Mouse (Mus musculus) embryo, embryonic 11 days (tissue): ENCODE measurements around the gene Zfp865.
"Not testable (repeated sequence)": the region's sequence is repeated elsewhere in the genome, so short reads cannot be mapped to it uniquely, and the experiment has no call there.

Experiments
- DNase-seq: peaks from one replicate; pipeline ENCODE4 v3.0.0-alpha.2; 2015

Gene Zfp865

DNA sequence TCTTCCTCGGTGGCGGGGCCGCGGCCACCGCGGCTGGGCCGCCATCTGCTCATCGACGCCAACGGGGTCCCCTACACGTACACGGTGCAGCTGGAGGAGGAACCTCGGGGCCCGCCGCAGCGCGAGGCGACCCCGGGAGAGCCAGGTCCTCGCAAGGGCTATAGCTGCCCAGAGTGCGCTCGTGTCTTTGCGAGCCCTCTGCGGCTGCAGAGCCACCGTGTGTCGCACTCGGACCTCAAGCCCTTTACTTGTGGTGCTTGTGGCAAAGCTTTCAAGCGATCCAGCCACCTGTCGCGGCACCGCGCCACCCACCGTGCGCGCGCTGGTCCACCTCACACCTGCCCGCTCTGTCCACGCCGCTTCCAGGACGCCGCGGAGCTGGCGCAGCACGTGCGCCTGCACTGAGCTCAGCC is 32.8 kb downstream of the Zfp865 start:
- DNase-seq, result no peak

- no peak for DNase-seq
Observed at GRCm38 (mm10) chr7:5053456-5054179, 33.4 kb downstream of the Zfp865 start.

DNA sequence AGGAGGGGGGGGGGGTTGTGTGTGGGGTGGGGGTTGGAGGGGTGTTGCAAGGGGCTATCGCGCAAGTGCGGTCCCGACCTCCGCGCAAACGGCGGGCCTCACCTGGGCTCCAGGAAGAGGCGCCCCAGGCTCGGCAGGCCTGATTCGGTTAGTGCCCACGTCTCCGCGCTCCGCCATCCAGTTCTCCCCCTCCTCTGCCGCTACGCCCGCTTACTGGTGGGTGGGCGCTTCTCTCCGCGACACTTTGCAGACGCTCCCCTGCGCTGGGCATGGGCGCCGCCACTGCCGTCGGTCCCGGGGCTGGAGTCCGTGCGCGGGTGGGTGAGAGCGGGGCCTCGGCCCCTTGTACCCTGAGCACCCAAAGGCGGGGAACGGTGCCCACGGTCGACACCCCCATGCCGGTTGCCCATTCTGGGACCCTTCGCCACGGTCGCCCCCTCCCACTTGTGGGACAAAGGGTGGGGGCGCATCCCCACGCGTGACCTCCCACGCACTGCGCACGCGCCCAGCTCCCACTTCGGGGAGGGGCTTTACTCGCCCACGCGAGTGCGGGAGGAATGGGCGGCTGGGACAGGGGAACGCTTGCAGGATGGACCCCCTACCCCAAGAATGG is 36.6 kb downstream of the Zfp865 start:
- DNase-seq, result peak; percentile 56

DNA sequence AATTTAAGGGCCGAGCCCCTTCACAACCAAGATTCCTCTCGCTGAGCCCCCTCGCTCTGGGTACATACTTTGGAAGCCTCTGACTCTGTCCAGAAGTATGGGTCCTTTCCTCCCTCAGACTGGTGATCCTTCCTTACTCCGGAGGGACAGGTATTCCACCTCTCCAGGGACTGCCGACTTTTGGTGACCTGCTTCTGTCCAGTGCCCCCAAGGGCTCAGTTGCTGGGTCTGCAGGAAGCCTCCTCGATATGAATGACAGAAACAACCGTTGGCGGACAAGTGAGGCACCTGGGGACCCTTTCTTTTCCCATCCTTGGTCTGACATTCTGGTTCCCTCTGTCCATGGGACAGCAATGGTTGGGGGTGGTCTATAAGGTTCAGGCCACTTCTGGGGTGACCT is 37.2 kb downstream of the Zfp865 start:
- no peak for DNase-seq

GRCm38 (mm10) chr7:5057804-5058203 is 37.6 kb downstream of the Zfp865 start:
- no peak for DNase-seq

- DNase-seq, result no peak
Observed at GRCm38 (mm10) chr7:5058631-5059030, 38.5 kb downstream of the Zfp865 start.

- no peak for DNase-seq
Observed at GRCm38 (mm10) chr7:5059421-5059820, 39.2 kb downstream of the Zfp865 start.

DNA sequence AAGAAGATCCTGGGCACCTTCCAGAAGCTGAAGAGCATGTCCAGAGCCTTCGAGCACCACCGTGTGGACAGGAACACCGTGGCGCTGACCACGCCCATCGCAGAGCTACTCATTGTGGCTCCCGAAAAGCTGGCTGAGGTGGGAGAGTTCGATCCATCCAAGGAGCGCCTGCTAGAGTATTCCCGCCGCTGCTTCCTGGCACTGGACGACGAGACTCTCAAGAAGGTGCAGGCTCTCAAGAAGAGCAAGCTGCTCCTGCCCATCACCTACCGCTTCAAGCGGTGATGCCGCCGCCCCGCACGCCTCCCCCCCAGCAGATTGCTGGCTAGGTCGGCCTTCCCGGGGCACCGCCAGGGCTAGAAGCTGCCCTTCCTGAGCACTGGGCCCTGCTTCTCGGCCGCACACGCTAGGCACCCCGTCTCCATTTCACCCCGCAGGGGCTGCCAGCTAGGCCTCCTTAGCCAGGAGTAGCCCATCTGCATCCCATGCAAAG is 40.1 kb downstream of the Zfp865 start:
- DNase-seq, result peak; percentile 92

GRCm38 (mm10) chr7:5060944-5061773 is 41.0 kb downstream of the Zfp865 start:
- DNase-seq, result peak; percentile 99

DNA sequence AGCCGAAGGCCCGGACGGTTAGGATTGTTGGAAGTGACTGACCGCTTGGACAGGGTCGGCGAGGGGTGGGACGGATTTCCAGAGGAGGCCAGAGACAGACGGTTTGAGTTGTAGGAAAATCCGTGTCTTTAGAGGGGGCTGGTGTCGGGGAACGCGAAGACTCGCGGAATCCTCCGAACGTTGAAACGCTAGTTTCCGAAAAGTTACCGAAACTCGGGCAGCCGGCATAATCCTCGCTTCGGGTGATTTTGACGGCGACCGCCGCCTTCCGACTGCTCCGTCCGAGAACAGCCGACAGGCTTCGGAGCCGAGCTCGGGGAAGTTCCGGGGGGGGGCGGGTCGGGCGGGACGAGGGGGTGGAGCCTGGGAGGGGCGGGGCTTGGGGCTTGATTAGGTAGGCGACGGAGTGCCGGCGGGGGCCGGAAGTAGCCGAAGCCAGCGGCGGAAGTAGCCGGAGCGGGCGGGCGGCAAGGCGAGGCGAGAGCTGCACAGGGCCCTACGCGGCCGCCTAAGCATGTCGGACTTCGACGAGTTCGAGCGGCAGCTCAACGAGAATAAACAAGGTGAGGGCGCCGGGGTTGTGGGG is 41.7 kb downstream of the Zfp865 start, which contains the start of gene U2af2:
Gene U2af2, plus strand, starts transcription at position 370 of the 586 bp plus-strand sequence.
- peak; percentile 95 for DNase-seq

- DNase-seq, result peak; percentile 92
Observed at GRCm38 (mm10) chr7:5062360-5063001, 42.3 kb downstream of the Zfp865 start.

- DNase-seq, result no peak
Observed at GRCm38 (mm10) chr7:5064886-5065285, 44.7 kb downstream of the Zfp865 start.

- no peak for DNase-seq
Observed at GRCm38 (mm10) chr7:5073586-5073985, 53.4 kb downstream of the Zfp865 start.

DNA sequence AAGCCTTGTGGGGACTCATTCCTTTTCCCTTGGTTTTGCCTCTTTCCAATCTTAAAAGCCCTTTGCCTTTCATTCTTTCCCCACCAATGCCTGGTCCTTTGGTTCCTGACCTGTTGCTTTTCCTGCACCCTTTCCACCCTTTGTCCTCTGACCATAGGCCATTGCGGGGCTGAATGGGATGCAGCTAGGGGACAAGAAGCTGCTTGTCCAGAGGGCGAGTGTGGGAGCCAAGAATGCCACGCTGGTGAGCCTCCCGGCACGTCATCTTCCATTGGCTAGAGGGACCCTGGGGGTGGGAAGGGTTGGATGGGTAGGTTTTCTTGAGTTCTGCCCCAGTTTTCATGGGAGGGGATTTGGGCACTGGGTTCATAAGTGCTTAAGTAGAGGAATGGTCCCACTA is 54.8 kb downstream of the Zfp865 start:
- no peak for DNase-seq

DNA sequence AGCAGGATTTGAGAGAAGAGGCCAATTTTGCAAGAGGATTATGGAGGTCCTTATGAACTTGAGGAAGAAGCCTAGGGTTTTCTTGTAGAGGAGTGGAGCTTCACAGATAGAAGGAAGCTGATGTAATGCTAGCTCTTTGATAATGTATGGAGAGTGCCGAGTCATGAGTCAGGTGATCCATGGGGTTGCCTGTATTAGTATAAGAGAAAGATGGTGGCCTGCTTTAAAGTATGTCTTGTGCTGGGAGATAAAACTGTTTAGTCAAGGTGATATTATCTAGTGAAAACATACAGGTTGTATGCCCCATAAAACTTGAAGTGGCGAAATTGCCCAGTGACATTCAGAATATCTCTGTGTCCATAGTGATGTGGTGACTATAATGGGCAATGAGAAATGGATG is 56.8 kb downstream of the Zfp865 start:
- no peak for DNase-seq

DNA sequence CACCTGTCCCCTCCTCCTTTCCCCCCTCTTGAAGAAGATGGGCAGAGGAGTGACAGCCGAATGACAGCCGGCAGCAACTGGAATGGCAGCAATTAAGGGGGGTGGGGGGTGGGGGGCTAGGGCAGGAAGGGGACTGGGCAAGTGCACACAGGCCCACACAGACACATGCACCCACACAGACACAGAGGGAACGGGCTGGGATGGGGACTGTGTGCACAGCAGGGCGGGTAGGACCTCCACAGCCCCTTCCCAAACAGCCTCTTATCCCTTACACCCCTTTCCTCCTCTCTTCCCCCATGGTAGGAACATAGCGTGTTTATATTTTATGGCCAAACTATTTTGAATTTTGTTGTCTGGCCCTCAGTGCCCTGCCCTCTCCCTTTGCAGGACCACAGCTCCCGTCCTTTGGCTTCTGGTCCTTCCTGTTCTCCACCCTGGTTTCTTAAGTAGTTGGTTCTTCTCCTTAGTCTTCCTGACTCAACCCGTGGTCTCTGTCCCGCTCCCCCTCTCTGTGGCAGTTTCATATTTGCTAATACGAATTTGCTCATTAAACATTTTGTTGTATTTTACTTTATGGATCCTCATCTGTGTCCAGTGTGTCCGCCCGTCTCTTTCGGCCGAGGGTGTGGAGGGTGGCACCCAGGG is 59.3 kb downstream of the Zfp865 start:
- not testable (repeated sequence) for DNase-seq

DNA sequence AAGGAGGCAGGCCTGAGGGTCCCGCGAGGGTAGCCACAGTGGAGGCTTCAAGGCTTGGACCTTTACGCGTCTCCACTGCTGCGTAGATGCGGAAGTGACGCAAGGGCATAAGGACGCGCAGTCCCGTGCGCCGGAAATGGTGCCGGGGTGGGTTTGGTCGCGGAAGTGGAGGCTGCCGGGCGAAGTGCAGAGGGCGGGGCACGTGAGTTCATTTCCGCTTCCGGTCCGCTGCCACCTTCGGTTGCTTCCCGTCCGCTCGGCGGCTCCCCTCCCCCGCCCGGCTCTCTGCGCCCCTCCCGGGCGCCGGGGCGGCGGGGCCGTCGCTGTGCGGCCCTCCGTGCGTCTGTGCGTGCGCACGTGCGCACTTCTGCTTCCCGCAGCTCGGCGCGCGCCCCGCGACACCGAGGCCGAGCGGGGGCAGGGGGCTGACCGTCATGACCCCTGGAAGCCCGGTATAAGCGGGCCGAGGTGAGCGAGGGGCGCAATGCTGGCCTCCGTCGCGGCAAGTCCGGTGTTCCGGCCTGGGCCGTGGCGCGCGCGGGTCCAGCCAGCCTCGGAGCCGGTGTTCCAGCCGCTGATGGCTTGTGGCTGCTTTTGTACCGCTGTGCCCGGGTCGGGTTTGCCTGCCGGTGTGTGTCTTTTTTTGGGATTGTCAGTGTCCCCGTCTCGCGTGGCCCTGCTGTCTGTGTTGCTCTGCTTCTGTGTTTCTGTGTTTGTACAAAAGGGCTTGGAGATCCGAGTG is 60.0 kb downstream of the Zfp865 start, which contains the start of gene Epn1:
Gene Epn1, plus strand, starts transcription at position 226 of the 742 bp plus-strand sequence.
- DNase-seq, result peak; percentile 99

- DNase-seq, result peak; percentile 18
Observed at GRCm38 (mm10) chr7:5080815-5081214, 60.6 kb downstream of the Zfp865 start.

- DNase-seq, result no peak
Observed at GRCm38 (mm10) chr7:5081241-5081640, 61.1 kb downstream of the Zfp865 start.

DNA sequence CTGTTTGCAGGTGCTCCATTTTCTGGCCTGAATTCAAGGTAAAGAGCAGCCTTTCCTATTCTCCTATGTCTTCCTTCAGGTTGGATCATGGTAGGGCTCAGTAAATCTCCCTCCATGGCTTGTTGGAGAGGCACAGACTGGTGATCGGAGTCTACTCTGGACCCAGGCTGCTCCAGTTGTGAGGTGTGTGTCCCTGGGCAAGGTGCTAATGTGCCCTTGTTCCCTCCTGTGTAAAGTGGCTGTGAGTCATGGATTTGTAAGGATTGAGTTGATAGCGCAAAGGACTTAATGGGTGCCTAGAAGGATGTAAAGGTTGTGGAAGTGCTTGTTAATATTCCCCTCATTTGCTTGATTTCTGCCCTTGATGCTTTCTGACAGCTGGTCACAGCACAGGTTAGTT is 61.8 kb downstream of the Zfp865 start:
- no peak for DNase-seq
